Mouse (Mus musculus) MEL (cell line): ENCODE measurements around the gene Grpel1. TPM values are rescaled to one million over a fixed set of nuclear protein-coding genes. Genes with fewer than 3 reads are reported as not detected.

Experiments
- DNase-seq: peaks from one replicate; pipeline ENCODE4 v3.0.0; 2011; ENCODE audit warnings: low read depth, low spot score
- H3K27ac ChIP-seq: 2 replicates; pipeline ENCODE4 v1.5.1; 2012; ENCODE audit warnings: low read depth, mild to moderate bottlenecking, control low read depth, low read length, moderate library complexity; ENCODE audit not compliant: control insufficient read depth
- H3K27me3 ChIP-seq, 2 experiments: fragments of 150-350 bp in 1 of 2; sonication (generic) in 1 of 2; 2 replicates each; pipeline ENCODE4 v1.6.1; 2012; ENCODE audit warnings: low read length in 2 of 2, mild to moderate bottlenecking in 2 of 2, improper control_type of control experiment in 1 of 2, moderate library complexity in 1 of 2; ENCODE audit not compliant: insufficient read depth in 2 of 2, control insufficient read depth in 1 of 2
- H3K36me3 ChIP-seq, 2 experiments: 2 replicates each; pipeline ENCODE4 v1.6.1; 2012 to 2014; ENCODE audit warnings: low read length in 2 of 2, improper control_type of control experiment in 1 of 2, inconsistent platforms in 1 of 2, mild to moderate bottlenecking in 1 of 2; ENCODE audit not compliant: insufficient read depth in 2 of 2, control insufficient read depth in 1 of 2
- H3K4me1 ChIP-seq, 2 experiments: fragments of 150-350 bp in 1 of 2; sonication (generic) in 1 of 2; 2 replicates each; pipeline ENCODE4 v1.6.1; 2012; ENCODE audit warnings: low read length in 2 of 2, improper control_type of control experiment in 1 of 2, mild to moderate bottlenecking in 1 of 2; ENCODE audit not compliant: insufficient read depth in 2 of 2, control insufficient read depth in 1 of 2
- H3K4me3 ChIP-seq, 2 experiments: fragments of 150-350 bp in 1 of 2; sonication (generic) in 1 of 2; 2 replicates each; pipeline ENCODE4 v1.5.1; 2012; ENCODE audit warnings: low read depth in 2 of 2, low read length in 2 of 2, mild to moderate bottlenecking in 2 of 2, moderate library complexity in 2 of 2, control low read depth in 1 of 2, improper control_type of control experiment in 1 of 2; ENCODE audit not compliant: control insufficient read depth in 1 of 2, insufficient read depth in 1 of 2
- H3K79me2 ChIP-seq: 2 replicates; pipeline ENCODE4 v1.6.1; 2012; ENCODE audit warnings: mild to moderate bottlenecking, low read length, moderate library complexity; ENCODE audit not compliant: control insufficient read depth, poor library complexity, insufficient read depth
- H3K9ac ChIP-seq: 2 replicates; pipeline ENCODE4 v1.6.1; 2012; ENCODE audit warnings: low read depth, mild to moderate bottlenecking, control low read depth, low read length, moderate library complexity; ENCODE audit not compliant: control insufficient read depth, poor library complexity, severe bottlenecking
- H3K9me3 ChIP-seq: fragments of 150-350 bp; sonication (generic); replicated peaks from 2 replicates; pipeline ENCODE4 v1.6.1; 2012; ENCODE audit warnings: mild to moderate bottlenecking, low read length, improper control_type of control experiment, moderate library complexity; ENCODE audit not compliant: insufficient read depth
- BHLHE40 ChIP-seq: IDR thresholded peaks from 2 replicates; pipeline ENCODE4 v1.6.1; 2012; ENCODE audit warnings: low read depth, mild to moderate bottlenecking, inconsistent platforms, low read length, improper control_type of control experiment, borderline replicate concordance
- CHD1 ChIP-seq: IDR thresholded peaks from 2 replicates; pipeline ENCODE4 v1.6.1; 2012; ENCODE audit warnings: low read depth, mild to moderate bottlenecking, inconsistent platforms, low read length, improper control_type of control experiment
- E2F4 ChIP-seq: IDR thresholded peaks from 2 replicates; pipeline ENCODE4 v1.6.1; 2011; ENCODE audit warnings: low read depth, low read length, improper control_type of control experiment, borderline replicate concordance
- ELF1 ChIP-seq: IDR thresholded peaks from 2 replicates; pipeline ENCODE4 v1.6.1; 2014; ENCODE audit warnings: low read depth, mild to moderate bottlenecking, inconsistent platforms, low read length, improper control_type of control experiment, moderate library complexity
- ETS1 ChIP-seq: IDR thresholded peaks from 2 replicates; pipeline ENCODE4 v1.6.1; 2012; ENCODE audit warnings: low read depth, mild to moderate bottlenecking, inconsistent platforms, low read length, improper control_type of control experiment, moderate library complexity
- HCFC1 ChIP-seq: IDR thresholded peaks from 2 replicates; pipeline ENCODE4 v1.6.1; 2012; ENCODE audit warnings: low read depth, mild to moderate bottlenecking, inconsistent platforms, low read length, improper control_type of control experiment, moderate library complexity
- JUND ChIP-seq: IDR thresholded peaks from 2 replicates; pipeline ENCODE4 v1.6.1; 2011; ENCODE audit warnings: low read depth, mild to moderate bottlenecking, improper control_type of control experiment, low read length
- KAT2A ChIP-seq: conservative IDR thresholded peaks from 2 replicates; pipeline ENCODE4 v1.6.1; 2012; ENCODE audit warnings: low read depth, low read length, improper control_type of control experiment, inconsistent platforms
- MAX ChIP-seq: IDR thresholded peaks from 2 replicates; pipeline ENCODE4 v1.6.1; 2011; ENCODE audit warnings: low read length, improper control_type of control experiment
- MXI1 ChIP-seq: IDR thresholded peaks from 2 replicates; pipeline ENCODE4 v1.6.1; 2011; ENCODE audit warnings: mild to moderate bottlenecking, low read depth, low read length, improper control_type of control experiment
- MYB ChIP-seq: IDR thresholded peaks from 2 replicates; pipeline ENCODE4 v1.6.1; 2011; ENCODE audit warnings: mild to moderate bottlenecking, low read depth, low read length, improper control_type of control experiment
- NRF1 ChIP-seq: IDR thresholded peaks from 2 replicates; pipeline ENCODE4 v1.6.1; 2014; ENCODE audit warnings: low read depth, mild to moderate bottlenecking, inconsistent platforms, low read length, improper control_type of control experiment, moderate library complexity; ENCODE audit not compliant: poor library complexity, insufficient read depth, severe bottlenecking
- POLR2AphosphoS5 ChIP-seq: IDR thresholded peaks from 2 replicates; pipeline ENCODE4 v1.6.1; 2012; ENCODE audit warnings: low read depth, borderline replicate concordance, mild to moderate bottlenecking, inconsistent platforms, low read length, moderate library complexity, mixed read lengths
- RAD21 ChIP-seq: IDR thresholded peaks from 2 replicates; pipeline ENCODE4 v1.6.1; 2011; ENCODE audit warnings: mild to moderate bottlenecking, low read depth, low read length, improper control_type of control experiment
- SMC3 ChIP-seq: IDR thresholded peaks from 2 replicates; pipeline ENCODE4 v1.6.1; 2011; ENCODE audit warnings: low read depth, low read length, improper control_type of control experiment
- TAL1 ChIP-seq: IDR thresholded peaks from 2 replicates; pipeline ENCODE4 v1.6.1; 2012; ENCODE audit warnings: mild to moderate bottlenecking, inconsistent platforms, low read length, moderate library complexity, mixed read lengths
- TCF12 ChIP-seq: IDR thresholded peaks from 2 replicates; pipeline ENCODE4 v1.6.1; 2014; ENCODE audit warnings: low read depth, mild to moderate bottlenecking, inconsistent platforms, low read length, improper control_type of control experiment, moderate library complexity
- USF1 ChIP-seq: IDR thresholded peaks from 2 replicates; pipeline ENCODE4 v1.6.1; 2014; ENCODE audit warnings: low read depth, mild to moderate bottlenecking, inconsistent platforms, low read length, improper control_type of control experiment, moderate library complexity
- USF2 ChIP-seq, 2 experiments: IDR thresholded peaks; 2 replicates each; pipeline ENCODE4 v1.6.1; 2011 to 2012; ENCODE audit warnings: improper control_type of control experiment in 2 of 2, low read length in 2 of 2, borderline replicate concordance in 1 of 2, inconsistent platforms in 1 of 2, low read depth in 1 of 2, mild to moderate bottlenecking in 1 of 2; ENCODE audit not compliant: insufficient read depth in 1 of 2
- ZMIZ1 ChIP-seq: IDR thresholded peaks from 2 replicates; pipeline ENCODE4 v1.6.1; 2012; ENCODE audit warnings: low read depth, mild to moderate bottlenecking, inconsistent platforms, low read length, improper control_type of control experiment, moderate library complexity
- ZNF384 ChIP-seq: IDR thresholded peaks from 2 replicates; pipeline ENCODE4 v1.6.1; 2012; ENCODE audit warnings: low read depth, mild to moderate bottlenecking, inconsistent platforms, low read length, improper control_type of control experiment
- polyA plus RNA-seq, 2 experiments: library from polyadenylated mRNA; stranded (reverse) in 1 of 2; unstranded in 1 of 2; fragments of >175 nt in 1 of 2; fragments of >200 nt in 1 of 2; gene quantifications; 2 replicates each; pipeline versions ENCODE4 v1.2.1 to v1.2.4; 2012; ENCODE audit warnings: low replicate concordance in 2 of 2, low read depth in 1 of 2; ENCODE audit not compliant: insufficient read length in 2 of 2, insufficient read depth in 1 of 2, missing spikeins in 1 of 2
- total RNA-seq: library from RNA; depleted of rRNA; stranded (reverse); fragments of 300-350 nt; gene quantifications from 2 replicates; pipeline ENCODE4 v1.2.3, GENCODE M21; 2012

The Grpel1 gene
- total and polyA plus RNA-seq, 3 experiments: 41.1 to 87.4 (median 75.7) TPM

DNA sequence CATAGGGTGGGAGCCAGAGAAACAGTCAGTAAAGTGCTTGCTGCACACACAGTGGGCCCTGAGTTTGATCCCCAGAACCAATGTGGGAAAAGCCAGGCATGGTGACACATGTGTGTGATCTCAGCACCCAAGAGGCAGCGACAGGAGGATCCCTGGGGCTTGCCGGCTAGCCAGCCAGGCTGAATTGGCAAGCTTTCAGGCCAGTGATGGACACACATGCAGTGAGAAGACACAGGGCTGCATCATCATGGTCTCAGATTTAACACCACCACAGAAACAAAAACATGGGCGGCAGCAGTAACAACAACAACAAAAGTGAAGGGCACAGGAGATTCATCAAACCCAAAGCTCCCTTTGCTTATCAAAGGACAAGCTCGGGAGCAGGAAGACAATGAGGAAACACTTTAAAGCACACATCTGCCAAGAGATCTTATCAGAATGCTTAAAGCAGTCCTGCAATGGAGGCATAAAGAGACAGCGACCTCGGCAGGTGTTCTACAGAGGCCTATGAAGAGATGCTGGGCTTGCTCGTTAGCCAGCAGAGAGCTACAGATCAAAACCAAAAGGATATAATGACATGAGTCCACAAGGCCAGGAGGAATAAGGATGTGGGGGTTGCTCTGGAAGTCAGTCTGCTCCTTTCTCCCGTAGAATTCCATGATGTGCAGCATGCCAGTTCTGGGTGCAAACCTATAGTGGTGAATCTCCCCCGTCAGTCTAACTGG is 18.5 kb upstream of the Grpel1 start:
- Histone ChIP-seq H3K4me3 (no peak overlapping the region), H3K9ac (no peak overlapping the region), H3K79me2 (no peaks in the 10 kb centered on the region), H3K4me1 (no peaks in the 10 kb centered on the region), H3K9me3 (no peaks in the 10 kb centered on the region), H3K27ac (no peak overlapping the region), H3K27me3 (no peaks in the 10 kb centered on the region), H3K36me3 (no peaks in the 10 kb centered on the region)
- DNase-seq: no peak
- no peak for TF ChIP-seq KAT2A
- TF ChIP-seq USF2 (IDR thresholded peaks at IDR 0.05; ENCODE audit: borderline replicate concordance in 1 of 2, insufficient read depth in 1 of 2, low read depth in 1 of 2, low read length in 2 of 2): no peak
- no peak for TF ChIP-seq TAL1
- TF ChIP-seq MAX: no peak
- TF ChIP-seq BHLHE40: no peak
- no peak for TF ChIP-seq TCF12
- TF ChIP-seq ELF1: no peak
- no peak for TF ChIP-seq MYB
- no peak for TF ChIP-seq MXI1
- TF ChIP-seq USF1: no peak

DNA sequence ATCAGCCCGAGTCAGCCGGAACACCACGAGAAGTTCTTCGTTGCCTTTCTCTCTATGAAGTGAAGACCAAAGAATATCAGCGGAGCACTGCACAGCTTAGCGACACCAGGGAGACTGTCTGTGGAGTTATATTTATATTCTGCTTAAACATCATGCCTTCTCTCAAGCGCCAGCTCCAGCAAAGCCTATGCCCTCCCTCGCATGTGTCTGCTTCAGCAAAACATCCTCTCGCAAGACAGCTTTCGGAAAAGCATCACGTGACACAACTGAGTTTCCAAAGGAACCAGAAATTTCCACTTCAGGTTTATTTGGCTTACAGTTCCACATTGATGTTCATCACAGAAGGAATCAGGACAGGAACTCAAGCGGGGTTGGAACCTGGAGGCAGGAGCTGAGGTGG is 16.9 kb upstream of the Grpel1 start:
- no peak for DNase-seq
- TF ChIP-seq HCFC1 (no peak), POLR2AphosphoS5 (no peak), ZNF384 (no peak), ETS1 (no peak), CHD1 (no peak), MXI1 (no peak), USF1 (no peak), ZMIZ1 (no peak), RAD21 (no peak), E2F4 (no peak), KAT2A (no peak), SMC3 (no peak), JUND (no peak), NRF1 (no peak)
- TF ChIP-seq, all 39 proteins: peak for 0
- Histone ChIP-seq H3K4me1 (no peaks in the 10 kb centered on the region), H3K27ac (no peak overlapping the region), H3K9me3 (no peaks in the 10 kb centered on the region), H3K9ac (no peak overlapping the region), H3K36me3 (no peaks in the 10 kb centered on the region), H3K79me2 (no peaks in the 10 kb centered on the region), H3K4me3 (no peak overlapping the region), H3K27me3 (no peaks in the 10 kb centered on the region)
